Mouse (Mus musculus) 3T3-L1 (cell line): ENCODE data around the gene Gm47289.

Experiments
- DNase-seq: peaks from one replicate; pipeline ENCODE4 v3.0.0-alpha.2; 2015; ENCODE audit warnings: low read depth, low spot score

The Gm47289 gene

DNA sequence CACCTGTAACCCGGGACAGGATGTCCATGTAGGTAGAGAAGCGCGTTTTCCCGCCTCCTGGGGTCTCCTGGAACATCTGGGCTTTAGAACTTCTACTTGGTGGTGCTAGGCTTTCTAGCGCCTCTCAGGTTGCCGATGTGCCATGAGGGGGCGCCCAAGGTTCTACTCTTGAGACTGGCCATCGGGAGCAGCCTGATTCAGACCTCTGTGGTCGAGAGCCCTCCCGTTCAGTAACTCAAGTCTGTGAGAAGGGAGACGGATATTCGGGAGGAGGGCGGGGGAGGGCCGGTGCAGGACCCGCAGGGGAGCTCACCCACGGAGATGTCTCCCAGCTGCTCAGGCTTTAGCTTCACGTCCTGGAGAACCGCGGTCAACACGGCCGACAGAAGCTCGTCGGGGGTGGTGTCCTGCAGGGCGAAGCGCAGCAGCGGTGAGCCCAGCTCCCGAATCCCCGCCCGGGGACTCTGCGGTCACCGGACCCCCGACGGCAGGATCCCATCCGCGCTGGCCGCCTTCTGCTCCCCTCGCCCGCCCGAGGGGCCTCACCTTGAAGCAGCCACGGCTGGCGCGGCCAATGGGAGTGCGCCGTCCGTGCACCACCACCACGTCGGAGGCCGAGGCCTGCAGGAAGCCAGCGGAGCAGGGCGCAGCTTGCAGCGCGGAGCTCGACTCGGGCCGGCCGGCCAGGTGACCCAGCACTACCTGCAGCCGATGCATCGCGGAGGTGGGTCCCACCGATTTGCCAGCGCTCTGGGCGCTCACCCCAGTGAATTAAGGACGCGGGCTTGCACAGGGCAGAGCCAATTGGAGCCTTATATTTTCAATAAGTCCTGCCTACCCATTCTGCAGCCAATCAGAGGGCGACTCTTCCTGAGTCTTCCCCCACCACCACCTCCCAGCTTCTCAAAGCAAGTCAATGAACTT is 2.4 kb upstream of the Gm47289 start, which contains the start of gene Acaa1b:
Acaa1b (minus strand) TSS at position 816 of the 924 bp plus-strand sequence.
- DNase-seq: peak; percentile 68

- no peak for DNase-seq
Observed at GRCm38 (mm10) chr9:119160689-119161088, 1.7 kb downstream of the Gm47289 start.

DNA sequence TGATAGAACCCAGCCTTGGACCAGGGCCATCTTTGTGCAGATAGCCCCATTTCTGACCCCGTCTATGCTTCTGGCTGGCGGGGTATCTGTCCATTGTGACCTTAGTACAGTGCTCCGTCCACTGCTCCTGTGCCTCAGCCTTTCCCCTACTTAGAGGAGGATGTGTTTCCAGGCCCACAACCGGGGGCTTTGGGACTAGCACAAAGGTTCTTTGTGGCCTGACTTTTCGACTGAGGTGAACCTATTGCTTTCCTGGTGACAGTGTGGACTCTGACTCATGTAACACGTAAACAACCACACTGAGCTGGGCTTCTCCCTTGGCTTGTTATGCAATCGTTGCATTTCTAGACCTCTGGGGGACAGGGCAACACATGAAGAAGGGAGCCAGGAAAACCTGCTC is 5.8 kb downstream of the Gm47289 start:
- DNase-seq: peak; percentile 7

GRCm38 (mm10) chr9:119165548-119165947 is 6.6 kb downstream of the Gm47289 start:
- DNase-seq: no peak

DNA sequence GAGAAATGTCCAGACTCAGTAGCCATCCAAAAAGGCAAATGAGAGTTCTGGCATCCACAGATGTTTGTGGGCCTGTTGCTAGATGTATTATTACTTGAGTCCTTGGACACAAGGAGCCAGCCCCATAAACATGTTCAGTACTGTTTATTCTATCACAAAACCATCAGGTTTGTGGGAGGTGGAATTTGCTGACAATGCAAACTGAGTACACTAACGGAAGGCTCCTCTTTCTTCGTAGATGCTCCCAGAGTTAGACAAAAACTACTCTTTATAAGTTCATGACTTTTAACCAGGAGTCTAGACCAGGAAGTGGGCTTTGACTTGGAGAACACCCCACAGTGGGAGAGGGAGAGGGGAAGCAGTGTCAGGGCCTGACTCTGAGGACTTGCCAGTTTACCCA is 8.6 kb downstream of the Gm47289 start:
- no peak for DNase-seq

- no peak for DNase-seq
Observed at GRCm38 (mm10) chr9:119179292-119179691, 20.3 kb downstream of the Gm47289 start.

DNA sequence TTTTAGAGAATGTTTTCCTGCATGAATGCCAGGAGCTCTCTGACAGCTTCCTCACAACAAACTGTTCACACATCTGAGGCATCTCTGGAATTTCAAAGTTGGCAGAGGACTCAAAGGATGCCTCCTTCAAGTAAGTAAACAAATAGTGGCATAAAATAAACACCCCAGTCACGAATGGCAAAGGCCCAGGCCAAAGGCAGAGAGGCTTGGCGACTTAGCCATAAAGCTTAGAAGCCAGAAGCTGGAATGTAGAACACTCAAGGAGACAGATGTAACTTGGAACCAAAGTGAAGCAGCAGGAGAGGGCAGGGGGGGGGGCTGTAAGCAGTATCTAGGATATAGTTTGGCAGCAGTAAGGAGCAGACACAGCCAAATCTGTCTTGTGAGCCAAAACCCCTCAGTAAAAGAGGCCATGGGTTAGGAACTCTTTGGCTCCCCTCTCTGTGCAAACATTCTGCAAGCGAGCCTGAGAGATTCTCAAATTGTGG is 22.3 kb downstream of the Gm47289 start:
- DNase-seq: peak; percentile 67

- no peak for DNase-seq
Observed at GRCm38 (mm10) chr9:119192202-119192990, 33.4 kb downstream of the Gm47289 start.

- no peak for DNase-seq
Observed at GRCm38 (mm10) chr9:119199151-119199861, 40.3 kb downstream of the Gm47289 start.

DNA sequence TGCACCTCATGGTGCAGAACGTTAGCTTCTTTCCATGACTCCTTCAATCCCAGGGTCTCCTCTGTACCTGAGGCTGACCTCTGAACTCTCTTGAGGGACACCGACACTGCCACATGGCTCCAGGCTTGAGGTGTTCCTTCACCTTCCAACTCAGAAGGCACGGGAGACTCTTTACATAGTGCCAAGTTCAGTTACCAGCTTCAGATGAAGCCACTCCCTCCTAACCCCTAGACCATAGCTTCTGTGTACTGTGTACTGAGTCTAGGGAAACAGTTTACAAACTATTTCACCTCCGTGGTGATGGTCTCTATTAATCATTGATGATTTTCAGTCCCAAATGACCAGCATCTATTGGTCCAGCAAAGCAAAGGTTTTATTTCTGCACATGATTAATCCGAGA is 42.7 kb downstream of the Gm47289 start:
- DNase-seq: no peak

DNA sequence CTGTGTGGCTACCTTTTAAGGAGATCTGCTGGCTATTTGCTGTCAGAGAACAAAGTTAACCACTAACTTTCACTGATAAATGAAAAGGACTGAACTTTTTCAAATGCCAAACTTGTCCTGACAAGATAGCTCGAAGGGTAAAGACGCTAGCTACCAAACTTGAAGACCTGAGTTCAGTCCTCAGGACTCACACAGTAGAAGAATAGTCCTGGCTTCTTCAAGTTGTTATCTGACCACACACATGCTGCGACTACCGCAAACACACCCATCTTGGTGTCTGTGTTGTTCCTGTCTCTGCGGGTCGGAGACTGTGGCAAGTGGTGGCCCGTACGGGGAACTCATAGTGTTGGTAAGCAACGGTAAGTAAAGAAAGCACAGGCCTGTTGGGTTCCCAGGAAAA is 44.7 kb downstream of the Gm47289 start:
- no peak for DNase-seq

GRCm38 (mm10) chr9:119205756-119206155 is 46.8 kb downstream of the Gm47289 start:
- DNase-seq: no peak

DNA sequence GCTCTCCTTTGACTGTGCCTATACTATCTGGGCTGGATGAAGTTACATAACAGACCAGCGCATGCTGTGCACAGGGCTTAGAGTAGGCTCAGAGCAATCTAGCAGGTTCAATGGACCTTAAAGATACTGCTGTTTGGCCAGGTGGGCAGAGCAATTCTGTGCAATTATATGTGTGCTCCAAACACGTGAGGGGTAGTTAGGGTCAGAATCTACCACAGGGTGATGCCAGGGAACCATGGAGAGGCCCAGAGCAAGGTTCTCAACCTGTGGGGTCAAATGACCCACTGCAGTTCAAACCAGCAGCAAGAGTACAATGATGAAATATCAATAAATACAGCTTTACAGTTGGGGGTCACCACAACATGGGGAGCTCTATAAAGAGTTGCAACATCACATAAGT is 47.7 kb downstream of the Gm47289 start:
- no peak for DNase-seq

- DNase-seq: no peak
Observed at GRCm38 (mm10) chr9:119207113-119207512, 48.2 kb downstream of the Gm47289 start.

- no peak for DNase-seq
Observed at GRCm38 (mm10) chr9:119208998-119209397, 50.0 kb downstream of the Gm47289 start, which contains the start of gene Slc22a13. Slc22a13 (minus strand) TSS chr9:119209098.
